Mouse (Mus musculus) ES-Bruce4 (cell line): Measurements from ENCODE around the gene Ttbk2. TPM values are rescaled to one million over a fixed set of nuclear protein-coding genes. Genes with fewer than 3 reads are reported as not detected.

Source experiments
- H3K27ac ChIP-seq: 2 replicates; pipeline ENCODE4 v1.5.1; 2012; ENCODE audit warnings: low read length, inconsistent platforms; ENCODE audit not compliant: insufficient read depth
- H3K27me3 ChIP-seq: 2 replicates; pipeline ENCODE4 v1.6.1; 2012; ENCODE audit warnings: mild to moderate bottlenecking, low read length, inconsistent platforms; ENCODE audit not compliant: control insufficient read depth, poor library complexity, insufficient read depth, severe bottlenecking
- H3K36me3 ChIP-seq: 2 replicates; pipeline ENCODE4 v1.6.1; 2012; ENCODE audit warnings: inconsistent platforms, mild to moderate bottlenecking, low read length, moderate library complexity; ENCODE audit not compliant: control insufficient read depth, poor library complexity, insufficient read depth, severe bottlenecking
- H3K4me1 ChIP-seq: one replicate; pipeline ENCODE4 v1.8.1; 2011; ENCODE audit warnings: low read length; ENCODE audit not compliant: control insufficient read depth, insufficient read depth
- H3K4me3 ChIP-seq: 2 replicates; pipeline ENCODE4 v1.5.1; 2011; ENCODE audit warnings: low read depth, mild to moderate bottlenecking, low read length
- H3K9ac ChIP-seq: 2 replicates; pipeline ENCODE4 v1.6.1; 2012; ENCODE audit warnings: low read depth, mild to moderate bottlenecking, inconsistent platforms; ENCODE audit not compliant: poor library complexity, severe bottlenecking
- H3K9me3 ChIP-seq: replicated peaks from 2 replicates; pipeline ENCODE4 v1.6.1; 2012; ENCODE audit warnings: mild to moderate bottlenecking, low read length, inconsistent platforms; ENCODE audit not compliant: control insufficient read depth, poor library complexity, insufficient read depth, severe bottlenecking
- CTCF ChIP-seq: IDR thresholded peaks from one replicate; pipeline ENCODE4 v1.8.1; 2011; ENCODE audit warnings: low read depth, low read length
- EP300 ChIP-seq: IDR thresholded peaks from 2 replicates; pipeline ENCODE4 v1.6.1; 2011; ENCODE audit warnings: low read depth, low read length; ENCODE audit not compliant: insufficient read depth
- POLR2A ChIP-seq: IDR thresholded peaks from one replicate; pipeline ENCODE4 v1.8.1; 2011; ENCODE audit warnings: low read length; ENCODE audit not compliant: insufficient read depth
- polyA plus RNA-seq: library from polyadenylated mRNA; stranded (reverse); fragments of >200 nt; gene quantifications from 2 replicates; pipeline ENCODE4 v1.2.4, GENCODE M21; 2011; ENCODE audit warnings: low read depth; ENCODE audit not compliant: missing spikeins, insufficient read depth, insufficient read length

Gene Ttbk2
- polyA plus RNA-seq, 1 experiment, result 13.0 TPM

DNA sequence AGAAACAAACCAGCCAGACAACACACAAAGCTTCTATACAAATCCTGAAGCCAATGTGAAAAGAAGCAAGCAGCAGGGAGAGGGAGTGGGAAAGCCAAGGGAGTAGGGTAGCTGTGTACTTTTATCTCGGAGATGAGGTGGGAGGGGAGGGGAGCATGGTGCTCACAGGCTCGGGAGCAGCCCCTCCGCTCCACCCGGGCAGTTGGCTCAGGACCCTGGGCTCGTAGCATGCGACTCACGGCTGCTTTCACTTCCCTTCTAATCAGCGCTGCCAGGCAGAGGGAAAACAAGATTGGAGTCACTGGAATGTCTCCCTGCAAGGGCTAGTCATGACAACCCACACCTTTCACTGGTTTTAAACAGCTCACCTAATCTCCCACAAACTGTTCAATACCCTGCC is 127.9 kb downstream of the Ttbk2 start:
- Histone ChIP-seq H3K4me1 (no peaks in the 10 kb centered on the region), H3K27ac (no peak overlapping the region), H3K27me3 (no peaks in the 10 kb centered on the region), H3K36me3 (peaks cover 71% of the 10 kb centered on the region), H3K9me3 (no peaks in the 10 kb centered on the region), H3K4me3 (no peak overlapping the region), H3K9ac (no peak overlapping the region)
- TF ChIP-seq POLR2A (no peak), CTCF (no peak)

DNA sequence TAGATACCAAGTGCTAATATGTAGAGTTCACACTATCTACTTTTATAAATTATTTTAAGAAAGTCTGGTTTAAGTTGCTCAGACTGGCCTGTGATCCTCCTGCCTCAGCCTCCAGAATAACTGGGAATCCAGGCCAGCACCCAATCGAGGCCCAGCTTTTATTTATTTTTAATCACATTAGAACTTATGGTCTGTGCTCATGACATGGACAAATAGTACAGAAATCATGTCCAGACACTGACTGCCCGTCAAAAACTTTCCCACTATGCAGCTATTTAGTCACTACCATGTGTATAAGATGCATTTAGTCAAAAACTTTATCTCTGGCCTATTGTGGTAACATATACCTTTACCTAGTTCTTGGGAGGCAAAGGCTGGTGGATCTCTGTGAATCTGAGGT is 128.5 kb downstream of the Ttbk2 start:
- TF ChIP-seq CTCF (no peak), EP300 (no peak), POLR2A (no peak)
- Histone ChIP-seq H3K27ac (no peak overlapping the region), H3K9me3 (no peaks in the 10 kb centered on the region), H3K9ac (no peak overlapping the region), H3K4me1 (no peaks in the 10 kb centered on the region), H3K4me3 (no peak overlapping the region), H3K36me3 (peaks cover 67% of the 10 kb centered on the region), H3K27me3 (no peaks in the 10 kb centered on the region)

DNA sequence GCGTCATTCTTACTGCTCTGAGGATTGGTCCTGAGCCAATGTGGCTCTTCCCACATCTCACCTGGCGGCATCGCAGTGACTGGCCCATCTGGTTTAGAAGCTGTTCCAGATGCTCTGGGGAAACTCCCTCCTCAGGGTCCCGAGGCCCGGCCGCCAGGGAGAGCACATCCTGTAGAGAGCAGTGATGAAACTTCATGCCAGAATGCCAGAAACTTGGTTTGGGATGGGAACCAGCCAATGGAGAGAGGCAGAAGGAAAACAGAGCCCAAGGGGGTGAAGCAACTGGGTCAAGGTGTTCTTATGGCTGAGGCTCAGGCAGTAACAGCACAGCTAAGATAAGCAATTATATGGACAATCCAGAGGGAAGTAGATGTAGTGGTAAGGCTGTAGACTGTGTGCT is 129.6 kb downstream of the Ttbk2 start:
- Histone ChIP-seq H3K9ac (no peak overlapping the region), H3K36me3 (peaks cover 59% of the 10 kb centered on the region), H3K4me3 (no peak overlapping the region), H3K9me3 (no peaks in the 10 kb centered on the region), H3K27ac (no peak overlapping the region), H3K27me3 (no peaks in the 10 kb centered on the region), H3K4me1 (no peaks in the 10 kb centered on the region)
- TF ChIP-seq EP300 (no peak), POLR2A (no peak), CTCF (no peak)

DNA sequence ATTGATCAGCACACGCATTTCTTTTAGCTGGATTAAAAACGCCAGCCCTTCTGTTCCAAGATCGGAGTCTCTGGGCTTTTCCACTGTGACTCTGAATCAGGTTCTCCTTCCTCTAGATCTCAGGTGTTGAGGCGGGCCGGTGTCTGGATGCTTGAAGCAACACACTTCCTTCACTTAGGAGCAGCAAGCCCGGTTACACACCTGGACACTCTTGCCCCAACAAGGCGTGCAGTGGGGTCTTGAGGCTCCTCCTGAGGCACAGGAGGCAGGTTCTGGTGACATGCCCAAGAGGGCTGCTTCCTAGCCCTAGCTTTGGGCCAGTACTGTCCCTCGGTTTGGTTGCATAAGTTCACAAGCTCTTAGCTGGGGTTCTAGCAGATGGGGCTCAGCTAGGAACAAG is 131.9 kb downstream of the Ttbk2 start:
- TF ChIP-seq CTCF (no peak), EP300 (no peak), POLR2A (no peak)
- Histone ChIP-seq H3K27me3 (no peaks in the 10 kb centered on the region), H3K36me3 (peaks cover 39% of the 10 kb centered on the region), H3K4me3 (no peak overlapping the region), H3K9me3 (no peaks in the 10 kb centered on the region), H3K27ac (no peak overlapping the region), H3K4me1 (no peaks in the 10 kb centered on the region), H3K9ac (no peak overlapping the region)

DNA sequence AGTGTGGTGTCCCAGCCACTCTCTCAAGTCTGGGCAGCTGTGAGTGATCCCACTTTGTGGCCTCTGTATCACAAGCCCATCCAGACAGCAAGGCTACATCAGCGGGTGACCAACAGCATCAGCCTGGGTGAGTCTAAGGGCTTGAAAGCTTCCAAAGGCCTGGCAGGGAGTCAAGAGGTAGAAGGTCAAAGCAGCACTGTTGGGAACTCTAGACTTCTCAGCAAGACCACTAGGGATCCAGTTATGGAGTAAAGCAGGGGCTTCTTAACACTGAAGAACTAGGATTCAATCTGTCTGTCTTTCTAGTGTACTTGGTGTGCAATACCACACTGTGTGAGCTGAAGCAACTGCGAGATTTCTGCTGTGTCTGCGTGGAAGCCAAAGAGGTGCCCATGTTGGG is 137.0 kb downstream of the Ttbk2 start:
- TF ChIP-seq EP300 (no peak), POLR2A (no peak), CTCF (no peak)
- peaks cover 16% of the 10 kb centered on the region for H3K36me3 ChIP-seq
- no peak overlapping the region for H3K9ac ChIP-seq

DNA sequence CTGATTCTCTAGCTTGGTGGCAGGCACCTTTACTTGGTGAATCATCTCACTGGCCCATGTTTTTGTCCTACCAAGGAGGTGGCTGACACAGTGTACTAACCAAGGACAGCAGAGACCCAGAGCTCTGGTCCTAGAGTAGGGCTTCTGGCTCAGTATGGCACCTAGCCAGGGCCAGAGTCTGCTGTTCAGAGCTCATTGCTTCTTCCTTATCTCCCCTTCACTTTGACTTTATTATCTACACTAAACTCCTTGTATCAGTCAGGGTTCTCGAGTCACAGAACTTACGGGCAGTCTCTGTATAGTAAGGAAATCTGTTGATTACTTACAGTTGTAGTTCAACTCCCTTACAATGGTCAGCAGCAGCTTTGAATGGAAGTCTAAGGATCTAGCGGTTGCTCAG is 139.5 kb downstream of the Ttbk2 start:
- no peaks in the 10 kb centered on the region for H3K9me3 ChIP-seq
- no peaks in the 10 kb centered on the region for H3K27me3 ChIP-seq
- no peak overlapping the region for H3K27ac ChIP-seq
- H3K9ac ChIP-seq, result no peak overlapping the region
- H3K36me3 ChIP-seq, result peaks cover 2% of the 10 kb centered on the region
- TF ChIP-seq POLR2A (no peak), EP300 (no peak), CTCF (no peak)
- no peaks in the 10 kb centered on the region for H3K4me1 ChIP-seq
- H3K4me3 ChIP-seq, result no peak overlapping the region

More for the DNA sequence above, 137.0 kb downstream of the Ttbk2 start:
- H3K27me3 ChIP-seq, result no peaks in the 10 kb centered on the region
- no peaks in the 10 kb centered on the region for H3K9me3 ChIP-seq
- no peak overlapping the region for H3K27ac ChIP-seq
- no peaks in the 10 kb centered on the region for H3K4me1 ChIP-seq
- no peak overlapping the region for H3K4me3 ChIP-seq

DNA sequence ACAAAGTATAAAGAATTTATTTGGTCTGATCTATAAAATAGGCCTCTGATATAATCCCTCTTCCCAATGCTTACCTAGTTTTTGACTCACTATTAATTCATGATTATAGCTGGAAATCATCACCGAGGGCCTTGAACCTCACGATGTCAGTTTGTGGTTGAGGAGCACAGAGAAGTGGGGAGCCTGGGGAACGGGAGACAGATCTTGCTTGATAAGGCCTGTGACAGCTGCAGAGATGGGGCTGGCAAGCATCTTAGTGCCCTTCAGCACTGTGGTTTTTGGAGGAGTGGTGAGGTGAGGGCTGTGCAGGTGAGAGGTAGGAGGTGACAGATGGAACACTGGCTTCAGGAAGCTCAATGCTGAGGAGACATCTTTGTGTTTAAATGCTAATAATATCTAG is 140.2 kb downstream of the Ttbk2 start:
- Histone ChIP-seq H3K27me3 (no peaks in the 10 kb centered on the region), H3K36me3 (no peaks in the 10 kb centered on the region; the same call in none of the 2 replicates), H3K4me1 (no peaks in the 10 kb centered on the region), H3K9ac (no peak overlapping the region), H3K9me3 (no peaks in the 10 kb centered on the region), H3K4me3 (no peak overlapping the region), H3K27ac (no peak overlapping the region)
- no peak for TF ChIP-seq CTCF
- no peak for TF ChIP-seq EP300
- TF ChIP-seq POLR2A, result no peak
